ENCODE assay signal across 8 mouse cellular contexts in genomic region chr13:103779922-103780585, GRCm38 (mm10). TPM values are rescaled to one million over a fixed set of nuclear protein-coding genes. Genes with fewer than 3 reads are reported as not detected.
A peak's percentile ranks its signal among the peaks of the same experiment; 100 is the strongest.
DNase-seq lines count a peak whose midpoint lies in the region; ATAC-seq and TF ChIP-seq lines count a peak whose summit lies in the region.

No protein-coding gene starts in this region.

- in situ Hi-C loops in ES-E14 (cut with MboI; ENCODE audit: low sequenced_read_pairs in 2 of 2, unreplicated experiment in 2 of 2), result no loop called here

- H3K36me3 ChIP-seq in ES-E14 (ENCODE audit: control insufficient read depth, insufficient read depth, low read length, poor library complexity, severe bottlenecking), result no peaks in the 10 kb centered on the region
- H3K36me3 ChIP-seq in hindbrain, embryonic 11.5 days (ENCODE audit: control insufficient read depth, insufficient read depth, low read length), result no peaks in the 10 kb centered on the region
- H3K36me3 ChIP-seq in limb, embryonic 13.5 days, result no peaks in the 10 kb centered on the region

- no peak overlapping the region for H3K9ac ChIP-seq in ES-E14 (ENCODE audit: insufficient read depth, low read depth, low read length, poor library complexity, severe bottlenecking)
- H3K9ac ChIP-seq in hindbrain, embryonic 11.5 days (ENCODE audit: low read depth, low read length), result no peak overlapping the region
- no peak overlapping the region for H3K9ac ChIP-seq in limb, embryonic 13.5 days

- WGBS in hindbrain, embryonic 11.5 days, result 37% methylated on average over 11 of the region's 11 CpGs
- 33% methylated on average over 11 of the region's 11 CpGs for WGBS in limb, embryonic 13.5 days

- no peak overlapping the region for H3K4me2 ChIP-seq in hindbrain, embryonic 11.5 days (replicated peaks; ENCODE audit: low read depth, low read length)
- 0 out of 2 replicates have a peak overlapping the region, but pooled peaks have one; percentile 5 for H3K4me2 ChIP-seq in limb, embryonic 13.5 days (replicated peaks)

- no peak overlapping the region for H3K27ac ChIP-seq in ES-E14 (ENCODE audit: insufficient read depth, low read depth, low read length, poor library complexity, severe bottlenecking)
- H3K27ac ChIP-seq in hindbrain, embryonic 11.5 days (ENCODE audit: low read depth, low read length), result no peak overlapping the region
- H3K27ac ChIP-seq in limb, embryonic 13.5 days, result no peak overlapping the region

- H3K27me3 ChIP-seq in hindbrain, embryonic 11.5 days (ENCODE audit: control insufficient read depth, insufficient read depth, low read length), result no peaks in the 10 kb centered on the region
- H3K27me3 ChIP-seq in limb, embryonic 13.5 days, result no peaks in the 10 kb centered on the region

- no peaks in the 10 kb centered on the region for H3K9me3 ChIP-seq in ES-E14 (ENCODE audit: control insufficient read depth, insufficient read depth, low read depth, low read length)
- no peaks in the 10 kb centered on the region for H3K9me3 ChIP-seq in hindbrain, embryonic 11.5 days (ENCODE audit: control insufficient read depth, low read length)
- H3K9me3 ChIP-seq in limb, embryonic 13.5 days, result no peaks in the 10 kb centered on the region

- DNase-seq in layer of hippocampus, adult 11-12 months (ENCODE audit: low spot score), result peak; percentile 38
- no peak for DNase-seq in layer of hippocampus, adult 9-10 months (ENCODE audit: low spot score)
- DNase-seq in ES-E14 (ENCODE audit: low read depth, low spot score), result peak; percentile 40
- peak; percentile 13 to 20 for DNase-seq in cerebellum, postnatal 36 days
- DNase-seq in hindbrain, embryonic 11.5 days (ENCODE audit: low spot score), result peak; percentile 73
- DNase-seq in neural tube, embryonic 10.5 days (ENCODE audit: extremely low spot score, low spot score), result peak; percentile 55

- H3K4me3 ChIP-seq in ES-E14 (ENCODE audit: insufficient read depth in 1 of 2, low read depth in 1 of 2, low read length in 2 of 2, poor library complexity in 1 of 2, severe bottlenecking in 1 of 2), result no peak overlapping the region
- no peak overlapping the region for H3K4me3 ChIP-seq in hindbrain, embryonic 11.5 days (ENCODE audit: low read depth, low read length)
- no peak overlapping the region for H3K4me3 ChIP-seq in limb, embryonic 13.5 days

- H3K4me1 ChIP-seq in ES-E14 (ENCODE audit: control insufficient read depth in 2 of 2, insufficient read depth in 2 of 2, low read length in 2 of 2, poor library complexity in 1 of 2), result no peaks in the 10 kb centered on the region
- 0 out of 2 replicates have a peak, but pooled peaks cover 2% of the 10 kb centered on the region for H3K4me1 ChIP-seq in hindbrain, embryonic 11.5 days (replicated peaks; ENCODE audit: control insufficient read depth, insufficient read depth, low read length)
- H3K4me1 ChIP-seq in limb, embryonic 13.5 days, result peaks cover 7% of the 10 kb centered on the region; the same call in 1 of the 2 replicates

- peak; percentile 54; the same call in 1 of the 2 replicates for ATAC-seq in hindbrain, embryonic 11.5 days (ENCODE audit: low FRiP score)
- peak; percentile 38; the same call in 1 of the 2 replicates for ATAC-seq in limb, embryonic 13.5 days (ENCODE audit: low FRiP score, low read depth)
- ATAC-seq in erythroid progenitor cell, adult 5-6 weeks (replicated peaks; ENCODE audit: low FRiP score, poor library complexity, severe bottlenecking), result no peak

TF ChIP-seq in ES-E14, 5 proteins besides CTCF, POLR2A, EP300 and RAD21:
- TF ChIP-seq CHD2 (IDR thresholded peaks at IDR 0.05; ENCODE audit: low read depth, low read length) (no peak), ZNF384 (IDR thresholded peaks at IDR 0.05; ENCODE audit: low read depth, low read length) (no peak), MAFK (IDR thresholded peaks at IDR 0.05; ENCODE audit: insufficient read depth, low read depth, low read length) (no peak), HCFC1 (IDR thresholded peaks at IDR 0.05; ENCODE audit: borderline replicate concordance, insufficient read depth, low read length) (no peak), ZC3H11A (IDR thresholded peaks at IDR 0.05; ENCODE audit: borderline replicate concordance, low read depth, low read length) (no peak)

RNA-seq across cellular contexts. Expression of gene Srek1, which starts 5.6 kb away (rescaled TPM):
- 59.3 and 63.1 TPM in 2 replicates for total RNA-seq in ES-E14 (2012; rRNA removed)
- polyA plus RNA-seq in hindbrain, embryonic 11.5 days (2014; fragmentation: Nextera tagmentation; extraction: Ambion mirVana), result 101 and 136 TPM in 2 replicates
- 107 TPM in 2 replicates for polyA plus RNA-seq in limb, embryonic 13.5 days (2015; fragmentation: Nextera tagmentation; extraction: Ambion mirVana)
- total RNA-seq in erythroid progenitor cell, adult 5-6 weeks (2015; ENCODE audit: low replicate concordance), result 28.9 and 34.6 TPM in 2 replicates
- 76.4 and 103 TPM in 2 replicates for total RNA-seq in erythroid progenitor cell, adult 5-6 weeks (2017; ENCODE audit: low replicate concordance)
